Mouse (Mus musculus): ENCODE measurements around the gene Rsph9. TPM values are rescaled to one million over a fixed set of nuclear protein-coding genes. Genes with fewer than 3 reads are reported as not detected.

Rsph9 gene
- polyA plus RNA-seq, 1 experiment: 37.2 TPM

- Histone ChIP-seq H3K4me1 (ENCODE audit: control insufficient read depth, insufficient read depth, low read length) (0 out of 2 replicates have a peak, but pooled peaks cover 3% of the 10 kb centered on the region), H3K27me3 (replicated peaks; ENCODE audit: control insufficient read depth, insufficient read depth, low read length) (no peaks in the 10 kb centered on the region), H3K36me3 (ENCODE audit: control insufficient read depth, insufficient read depth, low read length) (no peaks in the 10 kb centered on the region), H3K27ac (ENCODE audit: insufficient read depth, low read depth, low read length) (peak within 1 kb of the TSS; percentile 56), H3K4me3 (ENCODE audit: insufficient read depth, low read depth, low read length) (peak within 1 kb of the TSS; percentile 79)
- TF ChIP-seq CTCF (conservative IDR thresholded peaks at IDR 0.05; ENCODE audit: insufficient read depth, insufficient read length, low read depth, low read length) (no peak), POLR2A (IDR thresholded peaks at IDR 0.05; ENCODE audit: low read depth, low read length) (peak; percentile 94)
- DNase-seq: peak; percentile 96
- WGBS: 1% methylated on average over 33 of the region's 33 CpGs
Observed at GRCm38 (mm10) chr17:46152847-46153782, 9.1 kb upstream of the Rsph9 start, which contains the start of gene Mad2l1bp. Mad2l1bp (minus strand) TSS chr17:46153553.

- Histone ChIP-seq H3K27me3 (replicated peaks; ENCODE audit: control insufficient read depth, insufficient read depth, low read length) (no peaks in the 10 kb centered on the region), H3K27ac (ENCODE audit: insufficient read depth, low read depth, low read length) (no peak overlapping the region), H3K4me3 (ENCODE audit: insufficient read depth, low read depth, low read length) (no peak overlapping the region), H3K4me1 (ENCODE audit: control insufficient read depth, insufficient read depth, low read length) (no peaks in the 10 kb centered on the region), H3K36me3 (ENCODE audit: control insufficient read depth, insufficient read depth, low read length) (no peaks in the 10 kb centered on the region)
- 89% methylated on average over 3 of the region's 3 CpGs for WGBS
- TF ChIP-seq POLR2A (IDR thresholded peaks at IDR 0.05; ENCODE audit: low read depth, low read length) (no peak), CTCF (conservative IDR thresholded peaks at IDR 0.05; ENCODE audit: insufficient read depth, insufficient read length, low read depth, low read length) (no peak)
- DNase-seq: no peak
Observed at GRCm38 (mm10) chr17:46139872-46140271, 4.1 kb downstream of the Rsph9 start.

- Histone ChIP-seq H3K4me3 (ENCODE audit: insufficient read depth, low read depth, low read length) (no peak overlapping the region), H3K27me3 (replicated peaks; ENCODE audit: control insufficient read depth, insufficient read depth, low read length) (no peaks in the 10 kb centered on the region), H3K36me3 (ENCODE audit: control insufficient read depth, insufficient read depth, low read length) (no peaks in the 10 kb centered on the region), H3K4me1 (ENCODE audit: control insufficient read depth, insufficient read depth, low read length) (no peaks in the 10 kb centered on the region), H3K27ac (ENCODE audit: insufficient read depth, low read depth, low read length) (no peak overlapping the region)
- no peak for TF ChIP-seq CTCF (conservative IDR thresholded peaks at IDR 0.05; ENCODE audit: insufficient read depth, insufficient read length, low read depth, low read length)
- TF ChIP-seq POLR2A (IDR thresholded peaks at IDR 0.05; ENCODE audit: low read depth, low read length): no peak
- no peak for DNase-seq
- WGBS: 77% methylated on average over 8 of the region's 8 CpGs
Observed at GRCm38 (mm10) chr17:46138563-46139236, 5.3 kb downstream of the Rsph9 start.

- no peaks in the 10 kb centered on the region for H3K36me3 ChIP-seq (ENCODE audit: control insufficient read depth, insufficient read depth, low read length)
- peaks cover 4% of the 10 kb centered on the region; the same call in 1 of the 2 replicates for H3K4me1 ChIP-seq (ENCODE audit: control insufficient read depth, insufficient read depth, low read length)
- 73% methylated on average over 8 of the region's 8 CpGs for WGBS
- TF ChIP-seq POLR2A (IDR thresholded peaks at IDR 0.05; ENCODE audit: low read depth, low read length) (no peak), CTCF (conservative IDR thresholded peaks at IDR 0.05; ENCODE audit: insufficient read depth, insufficient read length, low read depth, low read length) (no peak)
- DNase-seq: no peak
- H3K4me3 ChIP-seq (ENCODE audit: insufficient read depth, low read depth, low read length): no peak overlapping the region
- H3K27me3 ChIP-seq (replicated peaks; ENCODE audit: control insufficient read depth, insufficient read depth, low read length): no peaks in the 10 kb centered on the region
- peak overlapping the region; percentile 17; the same call in 1 of the 2 replicates for H3K27ac ChIP-seq (ENCODE audit: insufficient read depth, low read depth, low read length)
Observed at GRCm38 (mm10) chr17:46132862-46133261, 11.2 kb downstream of the Rsph9 start.

- Histone ChIP-seq H3K4me1 (ENCODE audit: control insufficient read depth, insufficient read depth, low read length) (peaks cover 4% of the 10 kb centered on the region; the same call in 1 of the 2 replicates), H3K27ac (ENCODE audit: insufficient read depth, low read depth, low read length) (peak overlapping the region; percentile 82), H3K36me3 (ENCODE audit: control insufficient read depth, insufficient read depth, low read length) (no peaks in the 10 kb centered on the region), H3K4me3 (ENCODE audit: insufficient read depth, low read depth, low read length) (no peak overlapping the region), H3K27me3 (replicated peaks; ENCODE audit: control insufficient read depth, insufficient read depth, low read length) (no peaks in the 10 kb centered on the region)
- 9% methylated on average over 12 of the region's 12 CpGs for WGBS
- TF ChIP-seq POLR2A (IDR thresholded peaks at IDR 0.05; ENCODE audit: low read depth, low read length) (no peak), CTCF (conservative IDR thresholded peaks at IDR 0.05; ENCODE audit: insufficient read depth, insufficient read length, low read depth, low read length) (peak; percentile 93)
- DNase-seq: peak; percentile 83
Observed at GRCm38 (mm10) chr17:46132058-46132718, 11.8 kb downstream of the Rsph9 start.

GRCm38 (mm10) chr17:46129741-46130498 is 14.1 kb downstream of the Rsph9 start:
- Histone ChIP-seq H3K27ac (ENCODE audit: insufficient read depth, low read depth, low read length) (no peak overlapping the region), H3K27me3 (replicated peaks; ENCODE audit: control insufficient read depth, insufficient read depth, low read length) (no peaks in the 10 kb centered on the region), H3K4me1 (ENCODE audit: control insufficient read depth, insufficient read depth, low read length) (peaks cover 4% of the 10 kb centered on the region; the same call in 1 of the 2 replicates), H3K36me3 (ENCODE audit: control insufficient read depth, insufficient read depth, low read length) (no peaks in the 10 kb centered on the region), H3K4me3 (ENCODE audit: insufficient read depth, low read depth, low read length) (no peak overlapping the region)
- TF ChIP-seq POLR2A (IDR thresholded peaks at IDR 0.05; ENCODE audit: low read depth, low read length): no peak
- no peak for TF ChIP-seq CTCF (conservative IDR thresholded peaks at IDR 0.05; ENCODE audit: insufficient read depth, insufficient read length, low read depth, low read length)
- DNase-seq: peak; percentile 8
- 70% methylated on average over 13 of the region's 13 CpGs for WGBS

All from kidney, adult 2 months (tissue).